Mouse (Mus musculus): ENCODE measurements around the gene Mfsd4b5. TPM values are rescaled to one million over a fixed set of nuclear protein-coding genes. Genes with fewer than 3 reads are reported as not detected.

The Mfsd4b5 gene
- total RNA-seq (2021): under 1 TPM; 0.31 to 0.68 TPM
- polyA plus RNA-seq (2012; rRNA removed): 0.27 and 0.32 TPM in 2 replicates
- long read RNA-seq: 0 reads

DNA sequence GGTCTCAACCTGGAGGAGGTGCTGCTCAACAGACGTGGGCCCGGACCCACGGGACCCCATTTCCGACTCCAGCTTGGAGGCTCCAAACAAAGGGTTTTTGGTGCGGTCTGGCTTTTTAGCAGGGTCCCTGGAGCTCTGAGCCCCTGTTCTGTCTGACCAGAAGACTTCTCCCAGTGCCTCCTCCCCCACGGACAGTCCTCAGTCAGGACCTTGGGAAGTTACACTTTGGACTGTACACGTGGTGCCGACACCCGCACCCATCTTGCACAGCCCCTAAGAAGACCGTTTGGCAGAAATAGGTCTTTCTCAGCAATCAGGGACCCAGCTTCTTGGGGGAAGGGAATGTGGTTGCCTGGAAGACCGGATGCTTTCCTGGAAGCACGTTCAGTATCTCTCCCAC, at the start of gene Mfsd4b5:
Gene Mfsd4b5, minus strand, starts transcription at position 181 of the 400 bp plus-strand sequence.
- Histone ChIP-seq H3K27me3 (ENCODE audit: control insufficient read depth, insufficient read depth, low read length) (no peaks in the 10 kb centered on the region), H3K36me3 (ENCODE audit: control insufficient read depth, insufficient read depth, low read length) (no peaks in the 10 kb centered on the region), H3K4me3 (no peak within 1 kb of the TSS), H3K79me2 (replicated peaks; ENCODE audit: control insufficient read depth, insufficient read depth, low read length) (no peaks in the 10 kb centered on the region), H3K9ac (ENCODE audit: low read depth, low read length) (no peak within 1 kb of the TSS), H3K4me1 (ENCODE audit: control insufficient read depth, insufficient read depth, low read length) (no peaks in the 10 kb centered on the region), H3K27ac (no peak within 1 kb of the TSS)
- no peak for DNase-seq
- intact Hi-C loops (cut with DNase I): no loop called here
- TF ChIP-seq POLR2A (IDR thresholded peaks at IDR 0.05; ENCODE audit: insufficient read depth, low read depth, low read length): no peak
- no peak for TF ChIP-seq EP300 (IDR thresholded peaks at IDR 0.05; ENCODE audit: insufficient read depth, low read depth, low read length)
- no peak for TF ChIP-seq CTCF (IDR thresholded peaks at IDR 0.05)
- 88% methylated on average over 12 of the region's 12 CpGs for WGBS

DNA sequence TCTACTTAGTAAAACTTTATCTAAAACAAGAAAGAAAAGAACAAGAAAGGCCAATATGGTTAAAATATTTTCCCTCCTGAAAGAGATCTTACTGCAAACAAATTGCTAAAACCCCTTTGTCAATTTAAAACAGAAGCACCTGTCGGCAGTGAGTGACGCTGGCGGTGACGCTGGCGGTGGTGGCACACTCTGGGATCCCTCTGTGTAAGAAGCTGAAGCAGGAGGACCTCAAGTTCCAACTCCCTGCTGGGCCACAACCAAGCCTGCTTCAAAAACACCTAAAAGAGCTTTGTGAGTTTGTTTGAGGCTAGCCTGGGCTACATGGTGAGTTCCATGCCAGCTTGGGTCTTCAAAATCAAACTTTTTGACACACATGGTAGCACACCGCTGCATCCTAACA, 48.5 kb upstream of the Mfsd4b5 start:
- Histone ChIP-seq H3K27me3 (ENCODE audit: control insufficient read depth, insufficient read depth, low read length) (no peaks in the 10 kb centered on the region), H3K4me3 (no peak overlapping the region), H3K27ac (no peak overlapping the region), H3K36me3 (ENCODE audit: control insufficient read depth, insufficient read depth, low read length) (no peaks in the 10 kb centered on the region), H3K79me2 (replicated peaks; ENCODE audit: control insufficient read depth, insufficient read depth, low read length) (no peaks in the 10 kb centered on the region), H3K9ac (ENCODE audit: low read depth, low read length) (no peak overlapping the region), H3K4me1 (ENCODE audit: control insufficient read depth, insufficient read depth, low read length) (no peaks in the 10 kb centered on the region)
- no peak for DNase-seq
- intact Hi-C loops (cut with DNase I): no loop called here
- 97% methylated on average over 6 of the region's 6 CpGs for WGBS
- TF ChIP-seq POLR2A (IDR thresholded peaks at IDR 0.05; ENCODE audit: insufficient read depth, low read depth, low read length) (no peak), EP300 (IDR thresholded peaks at IDR 0.05; ENCODE audit: insufficient read depth, low read depth, low read length) (no peak), CTCF (IDR thresholded peaks at IDR 0.05) (no peak)

DNA sequence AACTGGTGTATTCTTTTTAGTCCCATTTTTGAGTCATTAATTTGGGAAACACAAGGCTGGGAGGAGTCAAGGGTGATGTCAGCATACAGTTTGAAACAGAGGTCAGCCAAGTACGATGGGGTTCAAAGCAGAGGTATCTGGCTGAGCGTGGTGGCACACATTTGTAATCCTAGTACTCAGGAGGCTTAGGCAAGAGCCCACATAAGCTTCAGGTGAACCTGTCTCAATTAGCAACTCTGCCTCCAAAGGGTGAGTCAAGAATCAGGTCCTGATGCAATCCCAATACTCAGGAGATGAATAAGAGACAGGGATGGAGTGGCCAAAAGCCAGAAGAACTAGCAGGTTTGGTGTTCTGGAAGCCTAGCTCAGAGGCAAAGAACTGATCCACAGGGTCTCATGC, 46.5 kb upstream of the Mfsd4b5 start:
- Histone ChIP-seq H3K27ac (no peak overlapping the region), H3K4me3 (no peak overlapping the region), H3K27me3 (ENCODE audit: control insufficient read depth, insufficient read depth, low read length) (no peaks in the 10 kb centered on the region), H3K36me3 (ENCODE audit: control insufficient read depth, insufficient read depth, low read length) (no peaks in the 10 kb centered on the region), H3K9ac (ENCODE audit: low read depth, low read length) (no peak overlapping the region), H3K79me2 (replicated peaks; ENCODE audit: control insufficient read depth, insufficient read depth, low read length) (no peaks in the 10 kb centered on the region), H3K4me1 (ENCODE audit: control insufficient read depth, insufficient read depth, low read length) (no peaks in the 10 kb centered on the region)
- intact Hi-C loops (cut with DNase I): no loop called here
- no peak for DNase-seq
- WGBS: 72% methylated on average over 2 of the region's 2 CpGs
- TF ChIP-seq CTCF (IDR thresholded peaks at IDR 0.05) (no peak), EP300 (IDR thresholded peaks at IDR 0.05; ENCODE audit: insufficient read depth, low read depth, low read length) (no peak)

DNA sequence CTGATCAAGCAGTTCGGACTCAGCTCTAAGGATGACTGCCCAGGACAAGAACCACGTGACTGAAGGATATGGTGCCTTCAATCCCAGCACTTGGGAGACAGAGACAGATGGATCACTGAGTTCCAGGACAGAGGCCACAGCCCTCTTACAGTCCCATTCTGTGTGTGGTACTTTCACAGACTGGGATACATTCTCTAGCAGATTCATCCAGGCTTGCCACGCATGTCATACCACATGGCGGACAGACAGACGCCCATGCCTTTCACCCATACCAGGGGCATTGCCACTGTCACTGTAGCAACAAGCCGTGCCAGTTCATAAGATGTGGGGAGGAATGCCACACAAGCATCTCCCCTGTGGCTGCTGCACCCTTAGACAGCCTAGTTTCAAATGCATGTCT, 44.3 kb upstream of the Mfsd4b5 start:
- H3K9ac ChIP-seq (ENCODE audit: low read depth, low read length): no peak overlapping the region
- no peaks in the 10 kb centered on the region for H3K27me3 ChIP-seq (ENCODE audit: control insufficient read depth, insufficient read depth, low read length)
- intact Hi-C loops (cut with DNase I): no loop called here
- no peak overlapping the region for H3K27ac ChIP-seq
- DNase-seq: no peak
- H3K36me3 ChIP-seq (ENCODE audit: control insufficient read depth, insufficient read depth, low read length): no peaks in the 10 kb centered on the region
- WGBS: 86% methylated on average over 6 of the region's 6 CpGs
- no peaks in the 10 kb centered on the region for H3K79me2 ChIP-seq (replicated peaks; ENCODE audit: control insufficient read depth, insufficient read depth, low read length)
- no peaks in the 10 kb centered on the region for H3K4me1 ChIP-seq (ENCODE audit: control insufficient read depth, insufficient read depth, low read length)
- H3K4me3 ChIP-seq: no peak overlapping the region
- TF ChIP-seq EP300 (IDR thresholded peaks at IDR 0.05; ENCODE audit: insufficient read depth, low read depth, low read length): no peak
- no peak for TF ChIP-seq POLR2A (IDR thresholded peaks at IDR 0.05; ENCODE audit: insufficient read depth, low read depth, low read length)
- no peak for TF ChIP-seq CTCF (IDR thresholded peaks at IDR 0.05)

DNA sequence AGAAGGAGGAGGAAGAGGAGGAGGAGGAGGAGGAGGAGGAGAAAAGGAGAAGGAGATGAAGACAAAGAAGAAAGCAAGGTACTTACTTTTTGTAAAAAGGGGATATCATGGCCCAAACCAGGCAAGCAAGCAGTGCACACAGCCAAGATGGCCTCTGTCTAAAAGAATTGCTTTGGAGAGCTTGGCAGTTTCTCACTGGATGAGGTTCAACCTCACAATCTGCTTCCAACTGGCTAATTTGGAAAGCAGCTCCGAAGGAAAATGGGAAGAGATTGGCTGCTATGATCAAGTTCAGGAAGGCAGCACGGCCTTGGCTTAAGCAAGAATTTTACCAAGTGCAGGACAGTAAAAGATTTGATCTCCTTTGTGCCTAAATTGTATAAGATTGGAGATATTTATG, 43.2 kb upstream of the Mfsd4b5 start:
- peak in 1 of 2 experiments; percentile 24 for DNase-seq
- Histone ChIP-seq H3K79me2 (replicated peaks; ENCODE audit: control insufficient read depth, insufficient read depth, low read length) (no peaks in the 10 kb centered on the region), H3K4me3 (no peak overlapping the region), H3K9ac (ENCODE audit: low read depth, low read length) (no peak overlapping the region), H3K27me3 (ENCODE audit: control insufficient read depth, insufficient read depth, low read length) (no peaks in the 10 kb centered on the region), H3K36me3 (ENCODE audit: control insufficient read depth, insufficient read depth, low read length) (no peaks in the 10 kb centered on the region), H3K4me1 (ENCODE audit: control insufficient read depth, insufficient read depth, low read length) (peaks cover 4% of the 10 kb centered on the region; the same call in 1 of the 2 replicates), H3K27ac (no peak overlapping the region)
- TF ChIP-seq POLR2A (IDR thresholded peaks at IDR 0.05; ENCODE audit: insufficient read depth, low read depth, low read length) (no peak), CTCF (IDR thresholded peaks at IDR 0.05) (no peak), EP300 (IDR thresholded peaks at IDR 0.05; ENCODE audit: insufficient read depth, low read depth, low read length) (no peak)
- 59% methylated on average over 2 of the region's 2 CpGs for WGBS
- intact Hi-C loops (cut with DNase I): no loop called here

DNA sequence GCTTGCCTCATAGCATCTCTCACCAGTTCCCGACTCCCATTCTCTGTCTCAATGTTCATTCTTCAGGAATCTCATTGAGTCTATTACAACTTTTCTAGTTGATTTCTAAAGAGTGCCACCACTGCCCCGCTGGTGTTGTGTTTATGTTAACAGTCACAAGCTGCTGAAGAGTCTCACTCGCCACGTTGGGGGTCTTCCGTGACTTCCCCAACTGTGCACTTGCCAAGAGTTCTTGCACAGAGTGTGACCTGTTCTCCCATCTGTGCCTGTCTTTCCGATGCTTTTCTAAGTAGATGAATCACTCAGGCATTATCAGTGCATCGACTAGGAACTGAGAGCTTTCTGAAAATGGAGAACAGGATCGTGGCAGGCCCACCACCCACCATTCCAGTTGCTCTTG, 41.6 kb upstream of the Mfsd4b5 start:
- TF ChIP-seq EP300 (IDR thresholded peaks at IDR 0.05; ENCODE audit: insufficient read depth, low read depth, low read length) (no peak), CTCF (IDR thresholded peaks at IDR 0.05) (no peak), POLR2A (IDR thresholded peaks at IDR 0.05; ENCODE audit: insufficient read depth, low read depth, low read length) (no peak)

More for the DNA sequence above, 41.6 kb upstream of the Mfsd4b5 start:
- H3K9ac ChIP-seq (ENCODE audit: low read depth, low read length): no peak overlapping the region
- H3K79me2 ChIP-seq (replicated peaks; ENCODE audit: control insufficient read depth, insufficient read depth, low read length): no peaks in the 10 kb centered on the region
- H3K27ac ChIP-seq: no peak overlapping the region
- H3K4me1 ChIP-seq (ENCODE audit: control insufficient read depth, insufficient read depth, low read length): peaks cover 4% of the 10 kb centered on the region; the same call in 1 of the 2 replicates
- no peaks in the 10 kb centered on the region for H3K27me3 ChIP-seq (ENCODE audit: control insufficient read depth, insufficient read depth, low read length)
- no peaks in the 10 kb centered on the region for H3K36me3 ChIP-seq (ENCODE audit: control insufficient read depth, insufficient read depth, low read length)
- no peak overlapping the region for H3K4me3 ChIP-seq
- DNase-seq: no peak
- intact Hi-C loops (cut with DNase I): no loop called here
- 73% methylated on average over 8 of the region's 8 CpGs for WGBS

All from heart, adult 2 months (tissue).